Mouse (Mus musculus) heart, postnatal 0 days (tissue): ENCODE data around the gene Esrrg.

ENCODE experiments used
- CTCF ChIP-seq: IDR thresholded peaks from 2 replicates; pipeline ENCODE4 v1.5.1; 2016; ENCODE audit warnings: antibody characterized with exemption, control low read depth, low read depth
- EP300 ChIP-seq: IDR thresholded peaks from 2 replicates; pipeline ENCODE4 v1.6.1; 2016; ENCODE audit warnings: antibody characterized with exemption, low read depth

DNA sequence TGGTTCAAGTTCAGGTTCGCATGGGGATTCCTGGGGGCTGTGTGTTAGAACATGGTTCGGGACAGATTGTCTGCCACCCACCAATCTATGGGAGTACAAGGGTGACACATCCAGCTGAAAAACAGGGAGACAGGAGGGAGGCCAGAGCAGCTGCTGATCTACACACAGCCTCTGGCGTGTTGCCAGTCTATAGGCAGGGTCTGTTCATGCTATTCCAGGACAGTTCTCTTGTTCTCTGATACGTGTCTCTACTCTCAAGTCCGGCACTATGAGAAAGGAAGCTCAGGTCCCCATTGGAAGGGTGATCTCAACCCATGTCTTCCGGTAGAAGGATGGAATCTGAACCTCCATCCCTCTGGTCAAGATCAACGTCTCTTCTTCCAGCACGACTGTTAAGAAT lies 21.8 kb downstream of the Esrrg start:
- TF ChIP-seq CTCF, result no peak
- TF ChIP-seq EP300, result no peak
